Mouse (Mus musculus) hindbrain, embryonic 16.5 days (tissue): ENCODE results near the gene Pla2g1b. TPM values are rescaled to one million over a fixed set of nuclear protein-coding genes. Genes with fewer than 3 reads are reported as not detected.
"Not testable (repeated sequence)": the region's sequence is repeated elsewhere in the genome, so short reads cannot be mapped to it uniquely, and the experiment has no call there.

Experiments used
- ATAC-seq: fragments of 200-750 bp; cut with Nextera tagmentation; 2 replicates; pipeline ENCODE4 v1.8.0; 2017; ENCODE audit warnings: moderate TSS enrichment, moderate library complexity
- H3K27ac ChIP-seq: fragments of 300-500 bp; sonication (generic); 2 replicates; pipeline ENCODE4 v1.5.1; 2014; ENCODE audit warnings: low read depth, mild to moderate bottlenecking, control low read depth, low read length, moderate library complexity
- H3K27me3 ChIP-seq: fragments of 300-500 bp; sonication (generic); replicated peaks from 2 replicates; pipeline ENCODE4 v1.6.1; 2014; ENCODE audit warnings: low read length; ENCODE audit not compliant: control insufficient read depth, insufficient read depth
- H3K36me3 ChIP-seq: fragments of 300-500 bp; sonication (generic); 2 replicates; pipeline ENCODE4 v1.6.1; 2014; ENCODE audit warnings: mild to moderate bottlenecking, low read length, moderate library complexity, mixed read lengths; ENCODE audit not compliant: control insufficient read depth, insufficient read depth
- H3K4me1 ChIP-seq: fragments of 300-500 bp; sonication (generic); 2 replicates; pipeline ENCODE4 v1.6.1; 2014; ENCODE audit warnings: low read depth, low read length; ENCODE audit not compliant: control insufficient read depth, insufficient read depth
- H3K4me2 ChIP-seq: fragments of 300-500 bp; sonication (generic); 2 replicates; pipeline ENCODE4 v1.6.1; 2014; ENCODE audit warnings: mild to moderate bottlenecking, low read length, control low read depth, moderate library complexity
- H3K4me3 ChIP-seq: fragments of 300-500 bp; sonication (generic); 2 replicates; pipeline ENCODE4 v1.5.1; 2014; ENCODE audit warnings: mild to moderate bottlenecking, low read length, control low read depth, moderate library complexity
- H3K9ac ChIP-seq: fragments of 300-500 bp; sonication (generic); 2 replicates; pipeline ENCODE4 v1.6.1; 2014; ENCODE audit warnings: low read depth, mild to moderate bottlenecking, control low read depth, low read length, moderate library complexity
- H3K9me3 ChIP-seq: fragments of 300-500 bp; sonication (generic); 2 replicates; pipeline ENCODE4 v1.6.1; 2014; ENCODE audit warnings: mild to moderate bottlenecking, low read length, moderate library complexity; ENCODE audit not compliant: control insufficient read depth
- WGBS: fragments of 180-500 bp; shearing (Covaris S2); extraction: QIAGEN DNeasy Blood & Tissue Kit; methylation state at CpG from one replicate; pipeline ENCODE4 v1.1.7; 2014; 5-methylcytosine and 5-hydroxymethylcytosine counted together
- polyA plus RNA-seq: library from polyadenylated mRNA; unstranded; fragments of >200 nt; fragmentation: Nextera tagmentation; extraction: Ambion mirVana; gene quantifications from 2 replicates; pipeline ENCODE4 v1.2.1, GENCODE M21; 2015

The Pla2g1b gene
- polyA plus RNA-seq, 1 experiment from 2014 or later = not detected

GRCm38 (mm10) chr5:115442663-115443062 is 23.4 kb upstream of the Pla2g1b start:
- ATAC-seq, H3K9ac ChIP-seq, H3K4me3 ChIP-seq, H3K27me3 ChIP-seq, H3K27ac ChIP-seq, H3K9me3 ChIP-seq, H3K4me2 ChIP-seq: not testable (repeated sequence)
- WGBS = 79% methylated on average over 5 of the region's 5 CpGs
- Histone ChIP-seq H3K4me1 (peaks cover 17% of the 10 kb centered on the region), H3K36me3 (peaks cover 28% of the 10 kb centered on the region)

- 79% methylated on average over 11 of the region's 11 CpGs for WGBS
- no peak overlapping the region for H3K27ac ChIP-seq
- no peak overlapping the region for H3K9ac ChIP-seq
Measured at GRCm38 (mm10) chr5:115444130-115444529, 21.9 kb upstream of the Pla2g1b start.

GRCm38 (mm10) chr5:115447108-115447507 is 19.0 kb upstream of the Pla2g1b start:
- H3K9ac ChIP-seq = no peak overlapping the region
- H3K9me3 ChIP-seq = no peaks in the 10 kb centered on the region
- WGBS = 73% methylated on average over 17 of the region's 17 CpGs
- no peak overlapping the region for H3K4me2 ChIP-seq
- no peak overlapping the region for H3K27ac ChIP-seq
- no peaks in the 10 kb centered on the region for H3K27me3 ChIP-seq
- H3K4me1 ChIP-seq = no peaks in the 10 kb centered on the region
- H3K4me3 ChIP-seq = no peak overlapping the region
- peaks cover 43% of the 10 kb centered on the region for H3K36me3 ChIP-seq
- no peak; the same call in 1 of the 2 replicates for ATAC-seq

More at GRCm38 (mm10) chr5:115444130-115444529, 21.9 kb upstream of the Pla2g1b start:
- H3K9me3 ChIP-seq = no peaks in the 10 kb centered on the region
- H3K27me3 ChIP-seq = no peaks in the 10 kb centered on the region
- H3K4me2 ChIP-seq = no peak overlapping the region
- H3K4me1 ChIP-seq = peaks cover 2% of the 10 kb centered on the region
- no peak overlapping the region for H3K4me3 ChIP-seq
- no peak for ATAC-seq
- peaks cover 30% of the 10 kb centered on the region for H3K36me3 ChIP-seq

- H3K27me3 ChIP-seq = no peaks in the 10 kb centered on the region
- WGBS = 82% methylated on average over 3 of the region's 3 CpGs
- no peaks in the 10 kb centered on the region for H3K4me1 ChIP-seq
- H3K4me3 ChIP-seq = no peak overlapping the region
- no peak overlapping the region for H3K9ac ChIP-seq
- no peak overlapping the region for H3K27ac ChIP-seq
- no peak for ATAC-seq
- H3K36me3 ChIP-seq = peaks cover 37% of the 10 kb centered on the region
- H3K4me2 ChIP-seq = no peak overlapping the region
- no peaks in the 10 kb centered on the region for H3K9me3 ChIP-seq
Measured at GRCm38 (mm10) chr5:115449247-115449646, 16.8 kb upstream of the Pla2g1b start.

GRCm38 (mm10) chr5:115450410-115451317 is 15.4 kb upstream of the Pla2g1b start:
- no peaks in the 10 kb centered on the region for H3K9me3 ChIP-seq
- H3K36me3 ChIP-seq = peaks cover 38% of the 10 kb centered on the region
- WGBS = 91% methylated on average over 27 of the region's 27 CpGs
- no peak overlapping the region for H3K4me3 ChIP-seq
- H3K27me3 ChIP-seq = no peaks in the 10 kb centered on the region
- H3K27ac ChIP-seq = no peak overlapping the region
- no peak overlapping the region for H3K4me2 ChIP-seq
- H3K9ac ChIP-seq = no peak overlapping the region
- no peaks in the 10 kb centered on the region for H3K4me1 ChIP-seq
- ATAC-seq = 0 out of 2 replicates have a peak, but pooled peaks have one; percentile 7

- ATAC-seq = 0 out of 2 replicates have a peak, but pooled peaks have one; percentile 19
- Histone ChIP-seq H3K4me1 (no peaks in the 10 kb centered on the region), H3K36me3 (peaks cover 23% of the 10 kb centered on the region), H3K27ac (no peak overlapping the region), H3K4me3 (no peak overlapping the region), H3K9ac (no peak overlapping the region), H3K9me3 (no peaks in the 10 kb centered on the region), H3K4me2 (no peak overlapping the region), H3K27me3 (no peaks in the 10 kb centered on the region)
- 81% methylated on average over 12 of the region's 12 CpGs for WGBS
Measured at GRCm38 (mm10) chr5:115454422-115455090, 11.5 kb upstream of the Pla2g1b start.

- whole genome bisulfite sequencing = 75% methylated on average over 7 of the region's 7 CpGs
Measured at GRCm38 (mm10) chr5:115455838-115456237, 10.2 kb upstream of the Pla2g1b start.

GRCm38 (mm10) chr5:115458918-115459317 is 7.1 kb upstream of the Pla2g1b start:
- Histone ChIP-seq H3K9ac (no peak overlapping the region), H3K27ac (no peak overlapping the region), H3K27me3 (no peaks in the 10 kb centered on the region), H3K4me1 (no peaks in the 10 kb centered on the region), H3K36me3 (peaks cover 7% of the 10 kb centered on the region), H3K4me3 (no peak overlapping the region), H3K4me2 (no peak overlapping the region), H3K9me3 (no peaks in the 10 kb centered on the region)
- ATAC-seq = no peak
- 70% methylated on average over 13 of the region's 13 CpGs for WGBS

More at GRCm38 (mm10) chr5:115455838-115456237, 10.2 kb upstream of the Pla2g1b start:
- Histone ChIP-seq H3K9ac (no peak overlapping the region), H3K36me3 (peaks cover 21% of the 10 kb centered on the region), H3K4me1 (no peaks in the 10 kb centered on the region), H3K27ac (no peak overlapping the region), H3K4me3 (no peak overlapping the region), H3K4me2 (no peak overlapping the region), H3K27me3 (no peaks in the 10 kb centered on the region), H3K9me3 (no peaks in the 10 kb centered on the region)
- ATAC-seq = no peak
